Comparison of ENCODE assay signal across 30 mouse cellular contexts in the genomic region with DNA sequence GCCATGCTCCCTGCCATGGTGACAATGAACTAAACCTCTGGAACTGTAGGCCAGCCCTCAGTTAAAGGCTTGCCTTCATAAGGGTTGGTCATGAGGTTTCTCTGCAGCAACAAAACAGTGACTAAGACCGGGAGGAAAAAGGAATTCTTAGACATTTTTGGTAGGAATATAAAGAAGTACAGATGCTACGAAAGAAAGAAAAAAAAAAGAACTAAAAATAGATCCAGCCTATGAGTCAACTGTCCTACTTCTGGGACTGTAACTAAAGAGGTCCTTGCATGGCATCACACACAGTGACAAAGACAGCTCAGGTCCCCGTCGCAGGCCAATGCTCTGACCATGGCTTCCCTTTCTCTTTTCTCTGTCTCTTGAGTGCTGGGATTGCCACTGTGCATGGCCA. TPM values are rescaled to one million over a fixed set of nuclear protein-coding genes. Genes with fewer than 3 reads are reported as not detected.
A peak's percentile ranks its signal among the peaks of the same experiment; 100 is the strongest.
DNase-seq lines count a peak whose midpoint lies in the region; ATAC-seq and TF ChIP-seq lines count a peak whose summit lies in the region.
"Had no signal": no experiment of that assay in that cellular context is flagged by ENCODE, and none has a peak within 500 bp of the region (broad histone marks: within the 10 kb centered on the region; RNA-seq: fewer than 3 reads in every experiment).

No protein-coding gene starts in this region.

- no peaks in the 10 kb centered on the region for H3K36me3 ChIP-seq in lung, postnatal 0 days (ENCODE audit: insufficient read depth, low read length)
- no peaks in the 10 kb centered on the region for H3K36me3 ChIP-seq in limb, embryonic 10.5 days
- H3K36me3 ChIP-seq in heart, adult 2 months (ENCODE audit: control insufficient read depth, insufficient read depth, low read length): no peaks in the 10 kb centered on the region
- H3K36me3 ChIP-seq: embryonic facial prominence, embryonic 10.5 days; embryonic facial prominence, embryonic 15.5 days; heart, embryonic 13.5 days; limb, embryonic 13.5 days; lung, embryonic 15.5 days; neural tube, embryonic 15.5 days had no signal

- H3K9ac ChIP-seq in lung, postnatal 0 days (replicated peaks; ENCODE audit: low read depth): no peak overlapping the region
- H3K9ac ChIP-seq in heart, adult 2 months (ENCODE audit: low read depth, low read length): no peak overlapping the region
- H3K9ac ChIP-seq: embryonic facial prominence, embryonic 15.5 days; forebrain, embryonic 13.5 days; heart, embryonic 13.5 days; hindbrain, embryonic 14.5 days; limb, embryonic 13.5 days; lung, embryonic 15.5 days; neural tube, embryonic 15.5 days had no signal

- peak; percentile 43 for DNase-seq in lung, postnatal 0 days (ENCODE audit: low spot score)
- DNase-seq in lung, postnatal 25 days (ENCODE audit: low spot score): no peak
- DNase-seq in NIH3T3 (ENCODE audit: low read depth): peak; percentile 54
- DNase-seq in limb, embryonic 10.5 days (ENCODE audit: low spot score): no peak
- no peak for DNase-seq in heart, adult 2 months
- no peak for DNase-seq in neural tube, embryonic 10.5 days (ENCODE audit: extremely low spot score, low spot score)
- DNase-seq: adrenal gland, postnatal 10 days; cerebellum, adult 18-20 months; cerebellum, postnatal 14 days; gastrocnemius, postnatal 25 days; heart, adult 11 months; heart, postnatal 10 days; kidney, adult 9 months; kidney, postnatal 10 days; layer of hippocampus, adult 9-11 months; lung, postnatal 4 days; midbrain, embryonic 14.5 days; right cerebral cortex, adult 18-20 months had no signal

- H3K9me3 ChIP-seq in lung, postnatal 0 days (ENCODE audit: low read length): no peaks in the 10 kb centered on the region
- H3K9me3 ChIP-seq in limb, embryonic 10.5 days (replicated peaks): no peaks in the 10 kb centered on the region
- H3K9me3 ChIP-seq: embryonic facial prominence, embryonic 10.5 days; embryonic facial prominence, embryonic 15.5 days; forebrain, embryonic 13.5 days; heart, embryonic 13.5 days; limb, embryonic 13.5 days; lung, embryonic 15.5 days; neural tube, embryonic 15.5 days had no signal

- no peaks in the 10 kb centered on the region for H3K79me2 ChIP-seq in heart, adult 2 months (replicated peaks; ENCODE audit: control insufficient read depth, insufficient read depth, low read length)

- TF ChIP-seq EP300 in lung, postnatal 0 days (IDR thresholded peaks at IDR 0.05): no peak
- TF ChIP-seq EP300 in heart, adult 2 months (IDR thresholded peaks at IDR 0.05; ENCODE audit: insufficient read depth, low read depth, low read length): no peak

- no peak for TF ChIP-seq POLR2A in heart, adult 2 months (IDR thresholded peaks at IDR 0.05; ENCODE audit: insufficient read depth, low read depth, low read length)

- no peak overlapping the region for H3K4me3 ChIP-seq in lung, postnatal 0 days (ENCODE audit: low read depth, low read length)
- H3K4me3 ChIP-seq in limb, embryonic 10.5 days: no peak overlapping the region
- no peak overlapping the region for H3K4me3 ChIP-seq in heart, adult 2 months
- H3K4me3 ChIP-seq: embryonic facial prominence, embryonic 10.5 days; embryonic facial prominence, embryonic 15.5 days; forebrain, embryonic 13.5 days; heart, embryonic 13.5 days; limb, embryonic 13.5 days; lung, embryonic 15.5 days; neural tube, embryonic 15.5 days had no signal

- WGBS in lung, postnatal 0 days: 70% methylated on average over 4 of the region's 4 CpGs
- 87% methylated on average over 4 of the region's 4 CpGs for WGBS in limb, embryonic 10.5 days
- WGBS in heart, adult 2 months: 56% methylated on average over 4 of the region's 4 CpGs

- intact Hi-C loops in heart, adult 2 months (cut with DNase I): no loop called here

- H3K4me2 ChIP-seq in lung, postnatal 0 days (replicated peaks; ENCODE audit: low read depth, low read length): no peak overlapping the region
- H3K4me2 ChIP-seq: embryonic facial prominence, embryonic 15.5 days; forebrain, embryonic 13.5 days; heart, embryonic 13.5 days; hindbrain, embryonic 14.5 days; limb, embryonic 13.5 days; liver, embryonic 11.5 days; lung, embryonic 15.5 days; neural tube, embryonic 15.5 days had no signal

- H3K27me3 ChIP-seq in lung, postnatal 0 days (replicated peaks; ENCODE audit: insufficient read depth, low read length): 0 out of 2 replicates have a peak, but pooled peaks cover 4% of the 10 kb centered on the region
- peaks cover 12% of the 10 kb centered on the region; the same call in 1 of the 2 replicates for H3K27me3 ChIP-seq in limb, embryonic 10.5 days (ENCODE audit: low read depth, poor library complexity, severe bottlenecking)
- no peaks in the 10 kb centered on the region; the same call in 1 of the 2 replicates for H3K27me3 ChIP-seq in heart, adult 2 months (ENCODE audit: control insufficient read depth, insufficient read depth, low read length)
- H3K27me3 ChIP-seq: embryonic facial prominence, embryonic 15.5 days; limb, embryonic 13.5 days had no signal

- H3K27ac ChIP-seq in lung, postnatal 0 days (ENCODE audit: low read length): 0 out of 2 replicates have a peak overlapping the region, but pooled peaks have one; percentile 27
- peak overlapping the region; percentile 36; the same call in 1 of the 2 replicates for H3K27ac ChIP-seq in limb, embryonic 10.5 days
- H3K27ac ChIP-seq in heart, adult 2 months: no peak overlapping the region
- H3K27ac ChIP-seq: embryonic facial prominence, embryonic 10.5 days; embryonic facial prominence, embryonic 15.5 days; forebrain, embryonic 13.5 days; heart, embryonic 13.5 days; hindbrain, embryonic 14.5 days; limb, embryonic 13.5 days; lung, embryonic 15.5 days; neural tube, embryonic 15.5 days had no signal

- no peak for TF ChIP-seq CTCF in lung, postnatal 0 days (IDR thresholded peaks at IDR 0.05)
- TF ChIP-seq CTCF in heart, adult 2 months (IDR thresholded peaks at IDR 0.05): no peak

- H3K4me1 ChIP-seq in lung, postnatal 0 days (ENCODE audit: insufficient read depth, low read depth, low read length): no peaks in the 10 kb centered on the region
- H3K4me1 ChIP-seq in limb, embryonic 10.5 days: peaks cover 44% of the 10 kb centered on the region
- no peaks in the 10 kb centered on the region for H3K4me1 ChIP-seq in heart, adult 2 months (ENCODE audit: control insufficient read depth, insufficient read depth, low read length)

- no peak for ATAC-seq in lung, postnatal 0 days
- ATAC-seq: forebrain, embryonic 13.5 days; intestine, postnatal 0 days had no signal

RNA-seq across cellular contexts. Expression of a gene that starts 3.9 kb away (rescaled TPM):
- 44.5 and 51.3 TPM in 2 replicates for polyA plus RNA-seq in lung, postnatal 0 days (2015; fragmentation: Nextera tagmentation; extraction: Ambion mirVana)
- 79.5 and 123 TPM in 2 replicates for polyA plus RNA-seq in limb, embryonic 10.5 days (2016; fragmentation: Nextera tagmentation; extraction: Ambion mirVana)
- total RNA-seq in heart, adult 2 months (2021): 10 to 100 TPM; 12.2 to 16.4 TPM
- polyA plus RNA-seq in heart, adult 2 months (2012; rRNA removed): 16.3 and 25.5 TPM in 2 replicates
- total RNA-seq: MEL; monocyte, adult 5-6 weeks had no signal

Comparison
In these comparisons a context has a peak if more than half of its experiments do, and no peak if none do; other contexts are left out.
1. DNase-seq: peak in lung, postnatal 0 days (single experiment) and NIH3T3 (single experiment); none in lung, postnatal 25 days (single experiment), limb, embryonic 10.5 days (single experiment), heart, adult 2 months (0 of 2) and neural tube, embryonic 10.5 days (single experiment).